Comparison of ENCODE assay signal across 14 mouse cellular contexts in the genomic region with DNA sequence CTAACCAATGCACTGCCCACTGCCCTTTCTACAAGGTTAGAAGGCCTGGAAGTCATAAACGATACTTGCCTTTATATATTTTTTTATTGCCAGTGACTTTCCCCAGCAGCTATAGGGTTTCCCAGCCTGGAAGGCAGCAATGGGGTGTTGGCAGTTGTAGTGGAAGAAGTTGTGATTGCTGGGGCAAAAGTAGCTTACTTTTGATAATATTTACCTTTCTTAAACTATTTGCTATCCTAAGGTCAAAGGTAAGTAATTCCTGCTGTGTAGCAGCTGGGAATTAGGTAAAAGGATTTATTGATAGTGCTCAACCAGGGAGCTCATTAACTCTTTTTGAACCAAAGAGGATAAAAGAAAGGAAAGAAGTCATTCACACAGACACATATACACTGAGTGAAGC.
"Had no signal": no experiment of that assay in that cellular context is flagged by ENCODE, and none has a peak within 500 bp of the region (broad histone marks: within the 10 kb centered on the region; RNA-seq: fewer than 3 reads in every experiment).

No protein-coding gene starts in this region.

- H3K27ac ChIP-seq: kidney, embryonic 15.5 days; limb, embryonic 10.5 days; limb, embryonic 13.5 days; liver, embryonic 13.5 days; macrophage; midbrain, embryonic 12.5 days; neural tube, embryonic 12.5 days had no signal

- H3K36me3 ChIP-seq: kidney, embryonic 15.5 days; limb, embryonic 10.5 days; limb, embryonic 13.5 days; liver, embryonic 13.5 days; midbrain, embryonic 12.5 days; neural tube, embryonic 12.5 days had no signal

- H3K27me3 ChIP-seq: kidney, embryonic 15.5 days; limb, embryonic 13.5 days; liver, embryonic 13.5 days; midbrain, embryonic 12.5 days; neural tube, embryonic 12.5 days had no signal

- DNase-seq: kidney, adult 11 months; kidney, adult 8-10 months; kidney, postnatal 10 days; kidney, postnatal 36 days; liver, embryonic 13.5 days; lung, adult 2 months; thymus, postnatal 25 days had no signal

- H3K4me1 ChIP-seq: kidney, embryonic 15.5 days; limb, embryonic 10.5 days; limb, embryonic 13.5 days; liver, embryonic 13.5 days; midbrain, embryonic 12.5 days; neural tube, embryonic 12.5 days had no signal

- H3K9me3 ChIP-seq: kidney, embryonic 15.5 days; limb, embryonic 10.5 days; limb, embryonic 13.5 days; liver, embryonic 13.5 days; midbrain, embryonic 12.5 days; neural tube, embryonic 12.5 days had no signal

- H3K9ac ChIP-seq: kidney, embryonic 15.5 days; limb, embryonic 13.5 days; liver, embryonic 13.5 days; midbrain, embryonic 12.5 days; neural tube, embryonic 12.5 days had no signal

- H3K4me2 ChIP-seq: kidney, embryonic 15.5 days; limb, embryonic 13.5 days; liver, embryonic 13.5 days; midbrain, embryonic 12.5 days; neural tube, embryonic 12.5 days had no signal

- ATAC-seq: hindbrain, embryonic 16.5 days had no signal

- H3K4me3 ChIP-seq: kidney, embryonic 15.5 days; limb, embryonic 10.5 days; limb, embryonic 13.5 days; liver, embryonic 13.5 days; midbrain, embryonic 12.5 days; neural tube, embryonic 12.5 days had no signal
